Comparison of ENCODE assay signal across 8 mouse cellular contexts in the genomic region with DNA sequence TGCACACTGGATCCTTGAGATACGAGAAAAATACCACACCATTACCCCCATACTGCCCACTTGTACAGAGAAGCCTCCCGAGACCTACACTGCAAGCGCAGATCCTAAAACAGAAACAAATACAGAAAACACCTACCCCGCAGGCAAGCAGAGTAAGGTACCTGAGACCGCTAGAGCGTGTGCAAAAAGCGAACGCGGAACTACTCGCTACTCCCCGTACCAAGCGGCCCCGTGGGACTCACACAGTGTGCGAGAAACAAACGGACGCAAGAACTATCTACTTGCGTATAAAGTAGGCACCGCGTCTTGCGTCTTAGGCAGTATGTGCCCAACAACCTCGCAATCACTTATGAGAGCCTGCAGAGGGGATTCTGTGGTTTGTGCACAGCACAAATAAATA. TPM values are rescaled to one million over a fixed set of nuclear protein-coding genes. Genes with fewer than 3 reads are reported as not detected.
DNase-seq lines count a peak whose midpoint lies in the region; ATAC-seq and TF ChIP-seq lines count a peak whose summit lies in the region.
"Had no signal": no experiment of that assay in that cellular context is flagged by ENCODE, and none has a peak within 500 bp of the region (broad histone marks: within the 10 kb centered on the region; RNA-seq: fewer than 3 reads in every experiment).

No protein-coding gene starts in this region.

- no peak overlapping the region for H3K27ac ChIP-seq in forebrain, embryonic 14.5 days (ENCODE audit: low read depth, low read length)
- H3K27ac ChIP-seq in liver, postnatal 0 days (ENCODE audit: low read depth), result no peak overlapping the region
- no peak overlapping the region for H3K27ac ChIP-seq in gastrocnemius, adult 2 months
- H3K27ac ChIP-seq: macrophage had no signal

- H3K4me2 ChIP-seq in forebrain, embryonic 14.5 days (ENCODE audit: low read length), result peak overlapping the region; percentile 47
- H3K4me2 ChIP-seq in liver, postnatal 0 days (ENCODE audit: low read depth, low read length), result peak overlapping the region; percentile 62

- TF ChIP-seq EP300 in liver, postnatal 0 days (IDR thresholded peaks at IDR 0.05; ENCODE audit: low read depth), result no peak

- intact Hi-C loops in gastrocnemius, adult 2 months (cut with DNase I), result no loop called here

- no peaks in the 10 kb centered on the region for H3K36me3 ChIP-seq in forebrain, embryonic 14.5 days (ENCODE audit: control insufficient read depth, insufficient read depth, low read length)
- no peaks in the 10 kb centered on the region for H3K36me3 ChIP-seq in liver, postnatal 0 days (replicated peaks; ENCODE audit: insufficient read depth, low read length)

- DNase-seq in CD4-positive helper T cell, adult 2 months (ENCODE audit: low read depth, low spot score), result peak; percentile 26
- peak; percentile 37 for DNase-seq in forebrain, embryonic 14.5 days (ENCODE audit: low spot score)
- no peak for DNase-seq in liver, postnatal 0 days
- no peak for DNase-seq in gastrocnemius, adult 2 months
- DNase-seq in urinary bladder, postnatal 4 days (ENCODE audit: low spot score in 2 of 2), result no peak

- peaks cover 29% of the 10 kb centered on the region for H3K27me3 ChIP-seq in forebrain, embryonic 14.5 days (replicated peaks; ENCODE audit: control insufficient read depth, insufficient read depth, low read length)
- peaks cover 61% of the 10 kb centered on the region for H3K27me3 ChIP-seq in liver, postnatal 0 days (ENCODE audit: insufficient read depth, low read length)

- peak overlapping the region; percentile 38 for H3K9ac ChIP-seq in forebrain, embryonic 14.5 days (ENCODE audit: low read length)
- no peak overlapping the region for H3K9ac ChIP-seq in liver, postnatal 0 days (replicated peaks)

- 4% methylated on average over 21 of the region's 21 CpGs for WGBS in forebrain, embryonic 14.5 days
- 7% methylated on average over 21 of the region's 21 CpGs for WGBS in liver, postnatal 0 days (ENCODE audit: insufficient replicate concordance)

- H3K4me3 ChIP-seq in forebrain, embryonic 14.5 days (ENCODE audit: low read depth, low read length), result peak overlapping the region; percentile 22
- H3K4me3 ChIP-seq in liver, postnatal 0 days (ENCODE audit: low read depth, low read length), result no peak overlapping the region
- no peak overlapping the region for H3K4me3 ChIP-seq in gastrocnemius, adult 2 months

- no peak for TF ChIP-seq CTCF in liver, postnatal 0 days (IDR thresholded peaks at IDR 0.05; ENCODE audit: low read depth)
- TF ChIP-seq CTCF in gastrocnemius, adult 2 months (IDR thresholded peaks at IDR 0.05), result no peak

- peak; percentile 12 for ATAC-seq in CD4-positive, CD25-positive, alpha-beta regulatory T cell, adult 4 months
- ATAC-seq in forebrain, embryonic 14.5 days, result no peak
- ATAC-seq in liver, postnatal 0 days, result no peak
- ATAC-seq in monocyte, adult 5-6 weeks (replicated peaks; ENCODE audit: insufficient number of reproducible peaks, low FRiP score, low TSS enrichment, poor library complexity, severe bottlenecking), result no peak

- H3K4me1 ChIP-seq in forebrain, embryonic 14.5 days (ENCODE audit: control insufficient read depth, insufficient read depth, low read length), result peaks cover 11% of the 10 kb centered on the region; the same call in 1 of the 2 replicates
- peaks cover 8% of the 10 kb centered on the region for H3K4me1 ChIP-seq in liver, postnatal 0 days (ENCODE audit: insufficient read depth)

- H3K9me3 ChIP-seq in forebrain, embryonic 14.5 days (replicated peaks; ENCODE audit: control insufficient read depth, low read length), result no peaks in the 10 kb centered on the region
- H3K9me3 ChIP-seq in liver, postnatal 0 days (ENCODE audit: low read length), result no peaks in the 10 kb centered on the region

RNA-seq across cellular contexts. Expression of a gene that starts 2.3 kb away (rescaled TPM):
- 10 to 100 TPM; 25.9 to 29.4 TPM for polyA plus RNA-seq in CD4-positive, CD25-positive, alpha-beta regulatory T cell, adult 4 months (2017; shearing (Covaris generic))
- polyA plus RNA-seq in forebrain, embryonic 14.5 days (2014; fragmentation: Nextera tagmentation; extraction: Ambion mirVana), result 15.5 and 21.1 TPM in 2 replicates
- 2.0 and 2.9 TPM in 2 replicates for polyA plus RNA-seq in liver, postnatal 0 days (2015; fragmentation: Nextera tagmentation; extraction: Ambion mirVana)
- under 1 TPM; 0.08 to 0.13 TPM for total RNA-seq in gastrocnemius, adult 2 months (2021)
- total RNA-seq in monocyte, adult 5-6 weeks (2017), result 35.8 to 70.4 TPM (median 38.0 TPM) in 3 replicates

RNA-seq across cellular contexts. Expression of a gene that starts 38.6 kb away (rescaled TPM):
- 10 to 100 TPM; 23.6 to 29.8 TPM for polyA plus RNA-seq in CD4-positive, CD25-positive, alpha-beta regulatory T cell, adult 4 months (2017; shearing (Covaris generic))
- 10.8 and 12.5 TPM in 2 replicates for polyA plus RNA-seq in forebrain, embryonic 14.5 days (2014; fragmentation: Nextera tagmentation; extraction: Ambion mirVana)
- polyA plus RNA-seq in liver, postnatal 0 days (2015; fragmentation: Nextera tagmentation; extraction: Ambion mirVana), result 19.2 and 21.1 TPM in 2 replicates
- total RNA-seq in gastrocnemius, adult 2 months (2021), result 1 to 10 TPM; 9.3 to 9.4 TPM
- total RNA-seq in monocyte, adult 5-6 weeks (2017), result 75.0 to 94.7 TPM (median 76.7 TPM) in 3 replicates

RNA-seq across cellular contexts. Expression of a gene that starts 39.4 kb away (rescaled TPM):
- polyA plus RNA-seq in CD4-positive, CD25-positive, alpha-beta regulatory T cell, adult 4 months (2017; shearing (Covaris generic)), result 1 to 10 TPM; 2.8 to 3.0 TPM
- 2.3 and 2.8 TPM in 2 replicates for polyA plus RNA-seq in forebrain, embryonic 14.5 days (2014; fragmentation: Nextera tagmentation; extraction: Ambion mirVana)
- 1.0 and 1.2 TPM in 2 replicates for polyA plus RNA-seq in liver, postnatal 0 days (2015; fragmentation: Nextera tagmentation; extraction: Ambion mirVana)
- total RNA-seq in gastrocnemius, adult 2 months (2021), result 1 to 10 TPM; 5.5 to 6.1 TPM
- 2.4 to 9.8 TPM (median 2.6 TPM) in 3 replicates for total RNA-seq in monocyte, adult 5-6 weeks (2017)

RNA-seq across cellular contexts. Expression of a gene that starts 55.8 kb away (rescaled TPM):
- 10 to 100 TPM in 1 of 2 experiments, 1 to 10 TPM in 1; 8.9 to 11.3 TPM for polyA plus RNA-seq in CD4-positive, CD25-positive, alpha-beta regulatory T cell, adult 4 months (2017; shearing (Covaris generic))
- 20.2 and 20.5 TPM in 2 replicates for polyA plus RNA-seq in forebrain, embryonic 14.5 days (2014; fragmentation: Nextera tagmentation; extraction: Ambion mirVana)
- polyA plus RNA-seq in liver, postnatal 0 days (2015; fragmentation: Nextera tagmentation; extraction: Ambion mirVana), result 4.3 and 5.1 TPM in 2 replicates
- total RNA-seq in gastrocnemius, adult 2 months (2021), result 10 to 100 TPM; 74.1 to 77.4 TPM
- total RNA-seq in monocyte, adult 5-6 weeks (2017), result 42.8 to 71.0 TPM (median 43.0 TPM) in 3 replicates

Comparison
In these comparisons a context has a peak if more than half of its experiments do, and no peak if none do; other contexts are left out.
1. DNase-seq: peak in CD4-positive helper T cell, adult 2 months (single experiment) and forebrain, embryonic 14.5 days (single experiment); none in liver, postnatal 0 days (single experiment), gastrocnemius, adult 2 months (single experiment) and urinary bladder, postnatal 4 days (0 of 2).